Mouse (Mus musculus) mouse embryonic stem cell (cell line): Measurements from ENCODE around the gene Etl4.

Experiments used
- in situ Hi-C, 2 experiments: fragments of 300-500 bp; cut with MboI; formaldehyde crosslinking; loops; 1 replicate in 1 of 2; 3 replicates in 1 of 2; pipeline ENCODE4 v1.14.3; 2019 to 2020; ENCODE audit warnings: low sequenced_read_pairs in 2 of 2, low pct_unique_long_range_greater_than_20kb in 1 of 2, mixed read lengths in 1 of 2; ENCODE audit not compliant: unreplicated experiment in 1 of 2

Gene Etl4

DNA sequence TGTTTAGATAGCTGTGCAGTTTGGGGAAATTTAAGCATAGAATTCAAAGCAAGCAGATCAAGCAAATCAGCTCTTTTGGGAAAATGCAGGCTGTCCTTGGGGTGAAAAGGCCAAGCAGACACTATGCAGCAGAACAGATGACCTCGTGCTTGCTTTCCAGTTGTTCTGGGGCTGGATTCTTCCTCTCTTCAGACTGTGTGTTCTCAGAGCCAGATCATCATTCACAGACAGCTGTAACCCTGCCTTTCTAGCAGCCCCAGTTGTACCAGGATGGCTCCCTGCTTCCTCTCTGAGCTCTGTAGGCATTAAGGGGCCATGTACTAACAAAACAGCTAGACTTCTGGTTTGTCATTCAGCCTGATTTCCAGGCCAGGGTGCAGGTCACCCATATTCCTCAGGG is 494.8 kb downstream of the Etl4 start:
- in situ Hi-C loops, result loop anchor here (25.0 kb wide), 1 partner anchor 383 kb away; no protein-coding TSS in a partner anchor

- in situ Hi-C loops, result loop anchor here (25.0 kb wide), 1 partner anchor 380 kb away; no protein-coding TSS in a partner anchor
Observed at GRCm38 (mm10) chr2:20407101-20407500, 497.5 kb downstream of the Etl4 start.

DNA sequence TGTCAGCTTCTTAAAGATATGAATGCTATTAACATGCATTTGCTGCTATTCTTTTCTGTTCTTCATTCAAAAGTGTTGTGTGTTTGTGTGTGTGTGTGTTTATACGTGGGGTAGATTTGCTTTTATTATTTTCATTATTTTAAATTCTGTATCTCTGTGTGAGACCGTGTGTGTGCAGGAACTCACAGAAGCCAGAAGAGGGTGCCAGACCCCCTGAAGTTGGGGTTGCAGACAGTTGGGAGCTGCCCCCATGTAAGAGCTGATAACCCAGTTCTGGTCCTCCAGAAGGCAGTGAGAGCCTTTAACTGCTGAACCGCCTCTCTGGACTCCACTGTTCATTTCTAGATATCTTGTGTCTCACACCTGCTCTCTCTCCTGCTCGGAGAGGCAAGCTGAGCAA is 505.3 kb downstream of the Etl4 start:
- in situ Hi-C loops, result loop anchor here (25.0 kb wide), 1 partner anchor 372 kb away; no protein-coding TSS in a partner anchor

GRCm38 (mm10) chr2:20416934-20417614 is 507.5 kb downstream of the Etl4 start:
- in situ Hi-C loops, result loop anchor here (25.0 kb wide), 1 partner anchor 370 kb away; no protein-coding TSS in a partner anchor

GRCm38 (mm10) chr2:20417998-20418397 is 508.4 kb downstream of the Etl4 start:
- in situ Hi-C loops, result loop anchor here (25.0 kb wide), 1 partner anchor 369 kb away; no protein-coding TSS in a partner anchor

- in situ Hi-C loops, result loop anchor here (25.0 kb wide), 1 partner anchor 367 kb away; no protein-coding TSS in a partner anchor
Observed at GRCm38 (mm10) chr2:20419975-20420374, 510.4 kb downstream of the Etl4 start.

GRCm38 (mm10) chr2:20422275-20422674 is 512.7 kb downstream of the Etl4 start:
- in situ Hi-C loops, result loop anchor here (25.0 kb wide), 1 partner anchor 365 kb away; no protein-coding TSS in a partner anchor

DNA sequence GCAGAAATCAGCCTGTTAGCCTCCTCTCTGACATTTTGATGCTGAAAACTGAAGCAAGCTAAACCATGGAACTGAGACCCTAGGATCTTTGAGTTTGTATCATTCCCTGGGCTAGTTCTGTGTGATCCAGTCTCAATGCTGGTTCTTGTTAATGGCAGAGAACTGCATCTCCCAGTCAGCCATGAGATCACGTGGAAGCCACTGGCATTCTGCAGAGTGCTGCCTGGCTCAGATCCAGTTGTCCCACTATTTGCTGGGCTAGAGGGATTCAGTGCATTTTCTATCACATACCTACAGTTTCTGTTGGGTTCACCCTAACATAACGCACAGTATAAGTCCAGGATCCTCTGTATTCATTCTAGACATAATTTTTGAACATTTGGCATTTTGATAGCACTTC is 524.1 kb downstream of the Etl4 start:
- in situ Hi-C loops, result no loop called here

- in situ Hi-C loops, result no loop called here
Observed at GRCm38 (mm10) chr2:20435530-20435929, 526.0 kb downstream of the Etl4 start.

- in situ Hi-C loops, result no loop called here
Observed at GRCm38 (mm10) chr2:20442731-20443130, 533.2 kb downstream of the Etl4 start.

DNA sequence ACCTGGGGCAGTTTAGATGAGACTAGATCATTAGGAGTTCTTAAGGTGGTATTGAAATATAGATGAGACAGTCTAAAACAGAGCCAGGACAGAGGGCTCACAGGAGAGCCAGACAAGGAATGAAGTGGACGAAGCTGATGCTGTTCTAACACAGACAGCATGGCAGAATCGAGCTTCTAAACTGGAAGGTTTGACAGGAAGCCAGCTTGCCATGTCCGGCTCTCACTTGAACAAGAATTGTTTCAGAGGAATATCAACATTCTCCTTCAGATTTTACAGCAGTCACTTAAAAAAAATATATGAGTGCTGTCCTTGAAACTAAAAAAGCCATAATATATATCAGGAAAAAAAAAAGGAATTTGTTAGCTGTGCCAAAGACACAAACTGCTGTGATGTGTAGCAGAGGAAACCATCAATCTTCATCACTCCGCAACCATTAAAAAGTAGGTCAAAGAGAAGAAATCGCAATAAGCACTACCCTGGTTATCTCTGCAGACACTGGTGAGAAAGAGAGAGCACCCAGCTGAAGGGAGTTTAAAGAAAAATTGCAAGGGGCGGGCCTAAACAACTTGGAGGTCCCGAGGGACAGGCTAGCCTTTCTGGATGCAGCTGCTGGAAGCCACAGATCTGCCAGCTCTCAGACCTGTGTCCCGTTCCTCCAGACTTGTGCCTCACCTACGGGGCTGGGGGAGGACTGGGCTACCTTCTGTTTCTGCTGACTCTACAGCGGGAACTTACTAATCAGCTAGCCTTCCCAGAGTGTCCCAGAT is 534.3 kb downstream of the Etl4 start:
- in situ Hi-C loops, result no loop called here

DNA sequence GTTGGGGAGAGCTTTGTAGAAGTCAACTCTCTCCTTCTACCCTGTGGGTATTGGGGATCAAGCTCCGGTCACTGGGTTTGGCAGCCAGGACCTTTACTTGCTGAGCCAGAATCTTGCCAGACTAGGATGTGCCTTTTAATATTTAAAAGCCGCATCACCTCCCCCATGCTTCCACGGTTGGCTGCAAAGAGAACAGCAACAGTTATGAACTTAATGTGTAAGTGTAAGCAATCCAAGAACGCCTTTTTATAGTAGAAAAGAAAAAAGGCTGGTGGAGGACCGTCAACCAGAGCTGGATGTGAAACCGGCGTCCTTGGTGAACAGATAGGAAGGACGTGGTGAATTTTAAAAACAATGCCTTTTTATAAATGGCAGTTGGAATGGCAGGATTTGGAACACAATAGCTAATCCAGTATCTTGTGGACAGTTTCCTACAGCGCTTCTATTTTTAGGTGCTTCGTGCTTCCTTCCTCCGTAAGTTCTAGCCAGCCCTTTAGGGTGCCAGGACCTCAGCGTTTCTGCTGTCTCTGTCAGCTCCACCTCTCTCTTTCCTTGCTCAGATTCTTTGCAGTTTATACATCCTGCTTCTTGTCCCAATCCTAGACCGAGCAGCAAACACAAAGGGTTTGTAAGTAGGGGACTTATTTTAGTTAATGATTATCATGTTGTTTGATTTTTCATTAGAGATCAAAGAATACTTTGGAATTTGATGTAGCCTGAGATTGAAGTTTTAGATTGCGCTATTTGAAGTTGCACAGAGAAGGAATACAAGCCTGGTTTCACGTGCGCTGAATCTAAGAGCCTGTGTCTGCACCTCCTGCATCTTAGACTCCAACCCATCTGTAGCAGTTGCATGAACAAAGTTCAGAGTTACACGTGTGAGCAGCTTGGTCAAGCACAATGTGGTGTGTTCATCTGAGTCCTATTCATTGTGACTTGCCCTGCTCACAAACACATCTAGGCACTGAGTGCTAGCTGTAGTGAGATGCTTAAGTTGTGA is 535.9 kb downstream of the Etl4 start:
- in situ Hi-C loops, result no loop called here

DNA sequence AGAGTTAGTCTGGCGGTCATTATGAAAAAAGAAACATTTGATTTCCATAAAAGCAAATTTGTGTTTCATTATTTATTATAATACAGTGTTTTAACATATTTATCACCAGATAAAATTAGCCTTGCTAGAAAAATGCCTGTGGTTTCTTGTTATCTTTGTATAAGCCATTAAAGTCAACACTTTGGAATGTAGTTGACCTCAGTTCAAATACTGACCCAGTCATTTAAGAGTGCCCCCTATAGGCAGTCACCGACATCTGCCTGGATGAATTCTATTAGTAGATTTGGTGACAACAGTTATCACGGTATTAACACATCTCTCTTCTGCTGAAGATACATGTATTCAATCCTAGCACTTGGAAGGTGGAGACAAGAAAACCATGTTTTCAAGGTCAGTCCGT is 536.6 kb downstream of the Etl4 start:
- in situ Hi-C loops, result no loop called here

- in situ Hi-C loops, result no loop called here
Observed at GRCm38 (mm10) chr2:20450945-20451344, 541.4 kb downstream of the Etl4 start.

DNA sequence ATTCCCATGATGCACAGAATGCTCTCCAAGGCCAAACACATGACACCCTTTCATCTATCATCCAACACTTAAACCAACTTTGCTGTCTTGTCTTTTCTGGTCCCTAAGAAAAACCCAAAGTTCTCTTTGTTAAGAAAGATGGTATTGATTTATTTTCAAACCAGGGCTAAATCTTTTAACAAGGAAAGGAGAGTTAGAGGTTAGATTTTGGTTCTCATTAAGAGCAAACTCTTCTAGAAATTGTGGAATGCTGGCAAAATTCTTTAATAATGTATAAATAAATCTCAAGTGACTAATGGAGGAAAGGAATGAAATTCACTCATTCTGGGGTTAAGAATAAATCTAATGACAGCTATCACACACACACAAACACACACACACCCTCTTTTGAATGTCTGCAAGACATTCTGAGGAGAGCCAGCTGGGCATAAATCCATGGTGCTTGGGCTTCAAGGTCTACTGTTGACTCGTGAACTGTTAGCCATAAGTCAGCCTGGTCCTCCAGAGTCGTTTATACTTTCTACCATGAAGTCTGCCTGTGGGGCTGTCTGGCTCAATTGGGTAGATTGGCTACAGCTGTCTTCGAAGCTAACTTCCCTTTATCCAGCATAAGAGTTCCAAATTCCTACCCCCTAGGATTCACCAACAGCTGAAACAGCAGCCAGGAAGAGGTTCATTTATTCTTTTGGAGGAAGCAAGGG is 544.1 kb downstream of the Etl4 start:
- in situ Hi-C loops, result no loop called here

DNA sequence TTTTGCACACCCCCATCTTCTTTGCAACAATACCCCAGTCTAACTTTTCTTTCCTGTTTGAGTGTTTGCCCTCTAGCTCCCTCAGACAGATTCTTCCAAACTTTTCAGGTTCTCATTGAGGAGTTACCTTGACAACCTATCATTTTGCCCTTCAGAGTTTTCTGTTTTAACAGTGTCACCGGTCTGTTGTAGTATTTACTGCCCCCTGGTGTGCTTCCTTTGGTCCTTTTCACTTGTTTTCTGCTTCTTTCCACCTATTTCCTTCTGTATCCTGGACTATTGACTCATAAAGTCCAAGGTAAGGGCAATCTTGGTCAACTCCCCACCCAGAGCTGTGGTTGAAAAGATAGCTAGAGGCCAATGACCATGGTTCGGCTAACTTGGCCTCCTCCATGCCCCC is 569.6 kb downstream of the Etl4 start:
- in situ Hi-C loops, result loop anchor here in 1 of 2 experiments (25.0 kb wide), 1 partner anchor 308 kb away; no protein-coding TSS in a partner anchor

DNA sequence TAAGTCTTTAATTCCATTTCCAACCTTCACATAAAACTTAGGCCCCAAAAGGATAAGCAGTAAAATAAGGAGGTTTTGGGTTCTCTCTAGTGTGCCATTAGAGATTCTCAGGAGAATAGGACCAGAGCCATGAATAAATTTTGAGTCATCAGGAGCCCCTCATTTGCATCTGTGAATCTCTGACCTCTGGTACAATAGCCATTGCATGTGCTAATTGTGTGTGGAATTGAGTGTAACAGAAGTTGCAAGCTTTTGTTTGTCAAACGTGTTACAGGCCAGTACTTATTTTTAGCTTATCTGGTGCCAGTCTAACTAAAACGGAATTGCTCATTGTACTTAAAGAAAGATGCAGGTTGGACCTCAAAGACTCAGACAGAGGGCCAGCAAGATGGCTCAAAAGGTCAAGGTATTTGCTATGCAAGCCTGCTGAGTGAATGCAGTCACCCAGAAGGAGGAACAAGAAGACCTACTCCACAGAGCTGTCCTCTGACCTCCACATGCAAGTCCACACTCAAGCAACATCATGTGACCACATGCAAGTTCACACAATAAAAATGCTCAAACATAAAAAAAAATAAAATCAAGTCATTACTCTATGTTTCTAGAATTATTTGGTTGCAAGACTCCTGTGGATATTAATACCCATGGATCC is 576.7 kb downstream of the Etl4 start:
- in situ Hi-C loops, result loop anchor here in 1 of 2 experiments (25.0 kb wide), 1 partner anchor 301 kb away; no protein-coding TSS in a partner anchor
